Mouse (Mus musculus): ENCODE data around the gene Gmds. TPM values are rescaled to one million over a fixed set of nuclear protein-coding genes. Genes with fewer than 3 reads are reported as not detected.

Gene Gmds
- total RNA-seq, 1 experiment from 2014 or later: 5.9 TPM

DNA sequence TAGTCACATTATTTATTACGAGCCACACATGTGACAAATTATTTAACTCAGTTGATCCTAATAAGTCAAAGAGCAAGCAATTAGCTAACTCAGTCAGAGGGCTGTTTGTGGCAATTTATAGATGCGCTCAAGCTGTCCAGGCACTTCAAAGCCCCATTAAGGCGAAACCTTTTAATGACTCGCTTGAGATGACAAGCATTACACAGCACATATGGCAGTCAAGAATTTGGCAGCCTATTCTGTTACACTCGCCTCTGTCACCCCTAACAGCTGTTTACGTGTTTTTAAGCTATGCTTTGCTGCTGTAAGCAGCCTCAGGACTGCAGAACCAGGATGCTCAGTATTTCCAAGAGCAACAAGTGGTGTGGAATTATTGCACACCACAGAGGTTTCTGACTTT lies 283.2 kb downstream of the Gmds start:
- ATAC-seq (replicated peaks; ENCODE audit: insufficient number of reproducible peaks, low FRiP score, low TSS enrichment, poor library complexity, severe bottlenecking): no peak

DNA sequence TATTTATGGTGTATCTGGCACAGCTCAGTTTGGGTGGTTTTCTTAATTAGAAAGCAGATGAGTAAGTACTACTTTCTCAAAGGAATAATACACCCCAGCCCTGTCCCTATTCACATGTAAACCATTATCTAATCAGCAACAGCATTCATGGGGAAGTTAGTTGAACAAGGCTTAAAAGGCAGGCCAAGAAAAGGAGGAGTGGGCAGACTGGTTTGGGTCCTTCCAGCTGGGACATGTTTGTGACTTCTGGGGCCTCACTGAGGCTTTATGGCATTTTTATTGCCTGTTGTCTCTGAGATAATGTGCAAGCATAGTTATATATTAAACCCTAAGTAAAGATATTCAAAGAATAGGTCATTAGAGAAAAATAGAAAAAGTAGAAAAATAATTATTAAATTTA lies 285.0 kb downstream of the Gmds start:
- no peak for ATAC-seq (replicated peaks; ENCODE audit: insufficient number of reproducible peaks, low FRiP score, low TSS enrichment, poor library complexity, severe bottlenecking)

DNA sequence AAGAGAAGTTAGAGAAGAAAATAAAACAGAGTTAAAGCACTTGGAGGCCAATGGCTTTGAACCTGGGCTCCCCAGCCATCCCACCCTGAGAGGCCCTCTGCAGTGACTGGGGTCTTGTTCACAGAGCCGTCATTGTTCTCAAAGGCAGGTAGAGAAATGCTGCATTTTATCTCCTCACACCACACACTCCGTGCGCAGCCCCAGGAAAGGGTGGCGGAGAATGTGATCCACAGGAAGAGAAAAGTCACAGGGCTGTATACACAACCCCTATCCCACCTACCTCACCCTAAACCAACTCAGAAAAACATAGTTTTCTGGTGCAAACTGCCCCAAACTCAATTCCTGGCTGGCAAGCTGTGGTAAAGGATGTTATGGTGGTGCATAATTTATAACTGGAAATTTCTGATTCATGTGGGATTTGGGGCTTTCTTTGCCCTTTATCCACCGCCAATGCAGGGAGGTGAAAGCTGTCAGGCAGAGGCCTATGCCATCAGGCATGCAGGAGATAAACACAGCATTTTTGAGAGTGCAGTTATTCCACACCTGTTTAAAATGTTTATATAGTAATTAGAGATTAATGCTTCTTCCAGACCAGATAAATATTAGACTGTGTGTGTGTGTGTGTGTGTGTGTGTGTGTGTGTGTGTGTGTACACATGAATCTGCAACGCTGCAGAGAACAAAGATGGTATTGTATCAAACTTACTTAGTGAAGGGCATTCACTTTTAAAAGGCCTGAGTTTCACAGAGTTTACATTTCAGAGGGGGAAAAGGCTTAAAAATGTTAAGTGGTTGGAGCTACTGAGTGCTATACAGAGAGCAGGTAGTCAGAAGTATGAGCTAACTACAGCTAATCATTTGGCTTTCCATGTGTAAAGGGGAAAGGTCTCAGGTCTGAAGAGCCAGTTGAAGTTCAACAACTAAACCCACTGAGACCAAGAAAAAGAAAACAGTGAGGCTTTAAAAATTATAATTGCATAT lies 290.3 kb downstream of the Gmds start:
- no peak for ATAC-seq (replicated peaks; ENCODE audit: insufficient number of reproducible peaks, low FRiP score, low TSS enrichment, poor library complexity, severe bottlenecking)

DNA sequence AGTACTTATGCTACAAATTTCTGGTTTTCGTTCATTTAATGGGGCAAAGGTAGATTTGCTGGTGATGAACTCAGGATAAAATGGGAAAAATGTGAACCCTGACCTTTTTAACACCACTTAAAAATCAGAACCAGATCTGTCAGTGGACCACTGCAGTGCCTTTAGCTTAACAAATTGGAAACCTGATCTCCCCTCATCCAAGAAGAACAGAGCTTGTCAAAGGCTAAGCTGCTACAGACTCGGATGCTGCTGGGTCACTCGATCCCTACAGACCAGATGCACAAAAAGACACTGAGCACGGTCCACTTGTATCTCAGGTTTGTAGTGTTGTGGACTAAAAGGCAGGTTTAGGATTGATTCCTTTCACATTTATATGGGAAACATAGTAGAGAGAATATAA lies 291.6 kb downstream of the Gmds start:
- ATAC-seq (replicated peaks; ENCODE audit: insufficient number of reproducible peaks, low FRiP score, low TSS enrichment, poor library complexity, severe bottlenecking): no peak

DNA sequence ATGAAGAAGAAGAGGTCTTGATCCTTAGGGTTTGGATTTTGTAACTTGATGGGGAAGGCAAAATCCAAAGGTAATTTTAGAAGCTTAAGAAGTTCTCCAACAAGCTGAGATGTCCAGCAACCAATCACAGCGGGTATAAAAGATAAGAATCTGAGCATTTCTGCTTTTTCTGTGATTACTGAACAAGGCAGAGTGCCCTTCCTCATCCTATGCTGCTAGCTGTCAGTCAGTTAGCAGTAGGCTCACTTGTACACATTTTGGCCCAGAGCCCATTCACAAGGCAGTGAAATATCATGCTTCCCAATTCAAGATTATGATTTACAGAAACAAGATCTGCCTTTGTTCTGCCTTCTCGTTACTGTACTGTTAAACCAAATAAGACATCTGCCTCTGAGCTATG lies 295.8 kb downstream of the Gmds start:
- ATAC-seq (replicated peaks; ENCODE audit: insufficient number of reproducible peaks, low FRiP score, low TSS enrichment, poor library complexity, severe bottlenecking): no peak

DNA sequence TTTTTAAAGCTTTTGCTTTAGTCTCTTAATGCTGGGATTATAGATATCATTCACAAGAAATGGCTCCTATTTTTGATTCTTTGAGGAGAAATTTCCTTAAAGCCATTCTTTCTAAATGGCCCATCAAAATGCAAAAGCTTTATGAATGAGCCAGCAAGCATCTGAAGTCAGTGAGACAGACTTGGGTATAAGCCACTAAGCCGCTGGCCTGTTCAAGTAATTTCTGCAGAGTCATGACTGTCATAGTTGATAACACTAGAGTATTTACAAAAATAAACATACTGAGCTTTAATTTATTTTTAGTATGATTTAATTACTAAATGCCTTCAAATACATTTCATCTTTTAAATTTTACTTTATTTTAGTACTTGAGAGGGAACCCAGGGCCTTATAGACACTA lies 297.7 kb downstream of the Gmds start:
- no peak for ATAC-seq (replicated peaks; ENCODE audit: insufficient number of reproducible peaks, low FRiP score, low TSS enrichment, poor library complexity, severe bottlenecking)

DNA sequence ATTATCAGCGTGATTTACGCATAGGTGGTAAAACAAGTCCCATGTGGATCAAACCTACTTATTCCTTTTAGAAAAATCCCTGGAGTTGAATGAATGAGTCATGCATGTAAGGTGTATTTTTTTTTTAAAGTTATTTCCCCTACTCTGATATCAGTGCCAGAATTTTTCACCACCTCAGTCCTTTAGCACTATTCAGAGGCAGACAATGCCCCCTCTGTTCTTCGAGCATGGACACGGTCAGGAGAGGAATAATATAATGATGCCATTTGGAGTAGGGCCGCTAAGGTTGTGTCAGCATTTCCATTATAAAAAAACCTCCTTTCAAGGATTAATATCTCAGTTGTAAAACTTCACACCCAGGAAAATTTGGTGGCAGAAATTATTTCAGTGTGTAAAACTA lies 301.6 kb downstream of the Gmds start:
- no peak for ATAC-seq (replicated peaks; ENCODE audit: insufficient number of reproducible peaks, low FRiP score, low TSS enrichment, poor library complexity, severe bottlenecking)

DNA sequence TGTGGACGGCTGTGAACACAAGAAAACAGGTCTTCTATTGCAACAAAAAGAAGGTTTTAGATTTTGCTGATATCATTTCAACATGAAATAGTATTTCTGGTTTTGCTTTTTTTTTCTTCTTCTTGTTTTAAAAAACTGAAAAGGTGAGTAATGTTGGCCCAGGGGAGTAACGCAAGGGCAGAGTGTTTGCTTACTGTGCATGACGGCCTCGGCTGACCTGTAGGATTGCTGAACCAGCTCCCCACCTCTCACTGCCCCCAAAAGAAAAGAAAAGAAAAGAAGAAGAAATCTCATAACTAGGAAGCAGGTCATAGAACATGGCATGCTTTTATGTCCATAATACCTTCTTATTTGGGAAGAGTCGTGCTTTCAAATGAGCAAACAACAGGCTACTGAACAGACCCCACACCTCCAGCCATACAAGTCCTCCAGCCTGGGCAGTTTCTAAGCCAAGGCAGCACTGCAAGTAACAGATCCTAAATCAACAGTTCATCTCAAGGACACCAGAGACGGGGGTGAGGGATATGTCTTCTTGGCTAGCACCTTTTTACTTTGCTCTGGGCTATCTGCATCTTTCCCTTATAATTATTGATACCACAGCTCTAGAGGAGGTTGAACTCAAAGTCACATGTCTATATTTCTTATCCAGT lies 303.6 kb downstream of the Gmds start:
- ATAC-seq (replicated peaks; ENCODE audit: insufficient number of reproducible peaks, low FRiP score, low TSS enrichment, poor library complexity, severe bottlenecking): no peak

DNA sequence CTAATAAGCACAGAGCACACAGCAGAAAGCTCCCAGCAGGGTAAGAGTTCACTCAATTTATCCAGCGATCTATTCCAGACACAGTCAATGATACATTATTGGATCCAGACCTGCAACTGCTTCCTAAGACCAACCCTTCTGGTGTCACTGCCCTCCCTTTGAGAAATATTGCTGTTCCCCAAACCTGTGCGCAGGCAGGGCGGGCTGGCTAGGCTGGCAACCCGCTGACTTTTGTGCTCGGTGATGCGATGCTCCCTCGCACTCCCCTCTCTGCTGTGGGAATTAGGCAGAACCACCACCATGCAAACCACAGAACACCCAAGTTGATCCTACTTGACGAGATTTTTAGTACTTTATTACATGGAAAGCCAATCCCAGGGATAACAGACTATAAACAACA lies 304.4 kb downstream of the Gmds start:
- no peak for ATAC-seq (replicated peaks; ENCODE audit: insufficient number of reproducible peaks, low FRiP score, low TSS enrichment, poor library complexity, severe bottlenecking)

DNA sequence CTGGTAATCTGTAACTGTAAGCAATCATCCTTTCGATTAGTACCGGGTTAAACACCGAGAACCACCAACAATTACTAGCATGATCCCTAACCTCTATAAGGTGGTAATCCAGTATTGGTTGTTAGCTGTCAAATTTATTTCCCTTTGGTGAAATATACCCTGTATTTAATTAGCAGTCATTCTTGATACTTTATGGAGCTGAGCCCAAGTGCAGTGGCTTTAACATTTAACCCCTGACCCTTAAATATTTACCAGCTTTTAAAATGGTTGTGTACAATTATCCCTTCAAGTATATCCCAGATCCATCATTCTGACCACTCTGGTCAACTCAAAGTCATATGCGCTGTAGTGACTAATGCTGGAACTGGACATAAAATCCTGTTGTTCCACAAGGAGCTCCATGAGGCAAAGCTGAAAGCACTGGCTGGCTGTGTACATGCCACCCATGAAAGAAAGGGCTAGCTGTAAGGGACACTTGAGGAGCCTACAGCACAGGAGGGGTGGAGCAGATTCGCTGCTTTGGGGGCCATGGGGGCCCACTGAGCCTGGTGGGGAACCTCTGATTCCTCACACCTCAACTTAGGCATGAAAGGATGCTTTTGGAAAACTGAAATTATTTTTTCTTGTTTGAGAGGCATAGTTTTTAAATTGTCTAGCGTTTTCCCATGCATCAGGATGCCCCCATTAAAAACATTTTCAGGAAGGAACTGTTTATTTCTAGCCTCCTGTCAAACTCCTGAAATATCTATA lies 312.1 kb downstream of the Gmds start:
- ATAC-seq (replicated peaks; ENCODE audit: insufficient number of reproducible peaks, low FRiP score, low TSS enrichment, poor library complexity, severe bottlenecking): no peak

DNA sequence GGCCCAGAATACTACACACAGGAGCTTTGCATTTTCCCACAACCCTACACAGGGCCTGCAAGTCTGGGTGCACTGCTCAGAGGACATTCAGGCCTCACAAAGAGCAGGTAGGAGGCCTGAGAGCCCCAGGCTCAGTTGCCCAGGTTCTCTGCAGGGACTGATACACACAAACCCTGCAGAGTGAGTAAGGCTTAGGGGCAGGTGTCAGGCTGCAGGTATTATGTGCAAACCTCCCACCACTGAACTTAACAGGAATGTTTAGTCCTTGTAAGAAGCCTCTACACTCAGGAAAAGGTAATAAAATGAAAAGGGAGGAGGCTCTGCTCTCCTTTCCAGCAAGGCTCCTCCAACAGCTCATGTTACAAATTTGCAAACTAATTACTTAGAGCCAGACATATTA lies 313.7 kb downstream of the Gmds start:
- no peak for ATAC-seq (replicated peaks; ENCODE audit: insufficient number of reproducible peaks, low FRiP score, low TSS enrichment, poor library complexity, severe bottlenecking)

DNA sequence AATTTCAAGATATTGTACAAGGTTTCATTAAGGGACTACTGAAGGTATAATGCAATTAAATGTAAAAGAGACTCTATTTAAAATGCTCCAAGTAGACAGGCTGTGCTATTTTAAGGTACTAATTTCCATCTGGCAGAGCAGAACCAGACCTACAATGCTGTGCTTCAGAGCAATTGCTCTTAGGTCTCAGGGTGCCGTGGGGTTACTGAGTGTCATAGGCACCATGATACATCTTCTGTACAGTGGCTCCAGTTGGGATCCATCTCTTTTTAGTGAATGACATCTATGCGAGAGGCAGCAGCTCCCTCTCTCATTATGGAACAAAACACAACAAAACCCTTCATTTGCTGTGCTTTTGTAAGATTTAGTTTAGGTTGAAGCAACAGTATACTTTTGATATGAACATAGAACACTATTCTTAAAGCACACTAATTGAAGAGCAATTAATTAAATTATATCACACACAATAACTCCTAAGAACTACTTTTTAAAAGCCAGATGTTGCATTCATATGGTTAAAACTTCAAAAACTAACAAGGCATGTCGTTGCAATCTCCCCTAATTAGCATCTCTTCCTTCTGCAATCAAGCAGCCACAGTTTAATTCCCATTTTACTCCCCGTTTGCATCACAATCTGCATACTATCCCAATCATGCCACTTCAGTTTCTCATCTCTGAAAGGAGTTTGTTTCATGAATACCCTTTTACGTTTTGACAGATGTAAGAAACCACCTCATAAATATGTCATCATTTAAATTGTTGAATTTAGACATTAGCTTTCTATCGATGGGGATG lies 317.9 kb downstream of the Gmds start:
- ATAC-seq (replicated peaks; ENCODE audit: insufficient number of reproducible peaks, low FRiP score, low TSS enrichment, poor library complexity, severe bottlenecking): no peak

DNA sequence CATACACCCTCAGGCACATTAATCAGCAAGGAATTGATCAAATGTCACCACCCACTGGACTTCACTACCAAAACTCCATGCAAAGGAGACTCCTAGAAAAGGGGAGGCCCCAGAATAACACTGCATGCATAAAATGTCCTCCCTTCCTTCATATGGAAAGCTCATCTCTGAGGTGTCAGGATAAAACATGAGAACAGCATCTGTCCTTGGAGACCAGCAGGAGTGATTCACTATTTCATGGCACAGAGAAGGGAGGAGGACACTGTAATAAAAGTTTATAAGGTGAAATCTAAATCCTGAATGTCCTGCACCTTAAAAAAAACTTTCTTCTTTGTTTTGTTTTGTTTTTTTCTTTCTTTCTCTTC lies 319.3 kb downstream of the Gmds start:
- no peak for ATAC-seq (replicated peaks; ENCODE audit: insufficient number of reproducible peaks, low FRiP score, low TSS enrichment, poor library complexity, severe bottlenecking)

DNA sequence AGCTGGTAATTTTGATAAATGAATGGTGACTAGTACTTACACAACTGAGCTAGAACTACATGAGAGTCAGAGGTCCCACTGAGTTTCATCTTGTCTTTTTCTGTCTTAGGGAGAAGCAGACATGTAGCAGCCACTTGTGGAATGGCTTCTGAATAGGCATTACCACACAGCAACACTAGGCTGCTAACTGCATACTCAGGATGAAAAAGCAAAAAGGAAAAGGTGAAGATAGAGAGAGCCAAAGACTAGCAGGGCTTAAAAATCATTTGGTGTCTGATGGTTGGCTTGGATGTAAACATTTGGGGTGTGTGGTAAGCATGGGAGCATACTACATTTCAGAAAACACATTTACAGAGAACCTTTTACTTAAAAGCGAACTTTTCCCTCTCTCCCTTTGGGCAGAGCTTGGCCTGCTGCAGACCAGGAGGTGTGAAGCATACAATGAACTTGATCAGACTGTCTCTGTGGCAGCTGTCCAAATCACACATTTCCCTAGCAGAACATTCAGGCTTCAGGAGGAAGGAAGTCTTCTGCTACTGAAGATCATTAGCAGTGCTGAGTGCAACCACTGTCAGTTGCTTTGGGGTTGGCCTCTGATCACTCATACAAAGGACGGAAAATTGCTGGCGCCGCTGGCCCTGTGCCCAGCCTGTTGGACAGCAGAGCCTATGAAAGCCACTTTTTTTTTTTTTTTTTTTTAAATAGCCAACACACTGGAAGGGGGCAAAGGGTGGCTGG lies 319.9 kb downstream of the Gmds start:
- ATAC-seq (replicated peaks; ENCODE audit: insufficient number of reproducible peaks, low FRiP score, low TSS enrichment, poor library complexity, severe bottlenecking): no peak

DNA sequence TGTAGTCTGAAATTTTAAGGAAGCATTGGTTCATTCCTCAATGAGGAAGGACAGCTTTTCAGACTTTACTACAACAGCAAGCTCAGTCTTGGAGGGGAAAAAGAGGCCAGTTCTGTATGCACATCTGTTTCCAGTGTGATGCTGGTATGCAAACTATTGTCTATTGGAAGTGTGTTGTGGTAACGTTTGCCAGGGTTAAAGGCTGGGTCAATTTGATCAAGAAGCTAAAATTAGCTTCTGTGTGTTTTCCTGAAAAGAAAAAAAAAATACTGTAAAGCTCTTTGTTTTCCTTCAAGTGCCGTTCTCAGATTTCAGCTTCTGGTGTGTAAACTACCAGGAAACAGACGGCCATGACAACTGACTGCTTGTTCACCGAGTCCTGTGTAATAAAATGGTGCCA lies 329.7 kb downstream of the Gmds start:
- no peak for ATAC-seq (replicated peaks; ENCODE audit: insufficient number of reproducible peaks, low FRiP score, low TSS enrichment, poor library complexity, severe bottlenecking)

DNA sequence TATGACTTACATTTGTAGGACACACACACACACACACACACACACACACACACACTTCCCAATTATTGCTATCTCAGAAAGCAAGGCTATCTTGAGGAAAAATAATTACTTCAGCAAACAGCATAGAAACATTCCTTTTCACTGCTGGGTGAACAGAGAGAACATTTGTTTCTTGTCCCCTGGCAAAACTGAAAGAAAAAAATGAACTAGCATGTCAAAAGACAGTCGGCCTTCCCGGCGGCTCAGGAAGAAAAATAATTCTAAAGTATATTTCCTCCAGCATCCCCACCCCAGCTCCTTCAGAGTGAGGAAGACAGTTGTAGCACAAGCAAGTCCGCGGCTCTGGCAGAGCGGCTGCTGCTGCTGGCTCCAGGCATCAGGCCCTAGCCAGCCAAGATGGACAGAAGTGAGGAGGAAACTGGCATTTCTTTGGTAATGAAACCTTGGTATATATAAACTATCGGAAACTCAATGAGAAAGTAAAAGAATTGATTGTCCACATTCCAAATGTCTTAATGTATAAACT lies 330.4 kb downstream of the Gmds start:
- no peak for ATAC-seq (replicated peaks; ENCODE audit: insufficient number of reproducible peaks, low FRiP score, low TSS enrichment, poor library complexity, severe bottlenecking)

DNA sequence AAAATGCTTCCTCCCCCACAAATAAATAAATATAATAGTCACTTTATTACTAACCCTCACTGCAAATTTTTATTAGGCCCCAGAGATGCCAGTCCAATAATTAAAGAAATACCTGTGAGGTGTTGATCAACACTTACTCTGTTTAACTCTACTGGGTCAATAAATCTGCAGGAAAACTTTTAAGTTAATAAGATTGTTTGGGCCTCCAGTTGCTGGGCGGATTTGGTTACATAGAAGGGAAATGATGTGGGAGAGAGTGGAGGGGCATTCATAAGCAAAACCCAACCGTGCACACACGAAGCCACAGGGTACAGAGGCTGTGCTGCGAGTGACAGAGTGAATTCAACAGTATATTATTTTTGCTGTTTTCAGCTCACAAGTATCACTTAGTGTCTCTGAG lies 345.1 kb downstream of the Gmds start:
- no peak for ATAC-seq (replicated peaks; ENCODE audit: insufficient number of reproducible peaks, low FRiP score, low TSS enrichment, poor library complexity, severe bottlenecking)

Measured in monocyte, adult 5-6 weeks (primary cell).